Mouse (Mus musculus) spleen, postnatal 14 days (tissue): ENCODE measurements around the gene Gm29049.
"Not testable (repeated sequence)": the region's sequence is repeated elsewhere in the genome, so short reads cannot be mapped to it uniquely, and the experiment has no call there.

Experiments
- DNase-seq, 2 experiments: peaks; one replicate each; pipeline ENCODE4 v3.0.0; 2021 to 2022; ENCODE audit warnings: low spot score in 2 of 2

Gene Gm29049

GRCm38 (mm10) chrY:7997068-7997467 lies at the start of gene Gm29049:
Gene Gm29049, minus strand, starts transcription at chrY:7997168.
- not testable (repeated sequence) for DNase-seq
